Mouse (Mus musculus): ENCODE measurements around the gene Gm28305. TPM values are rescaled to one million over a fixed set of nuclear protein-coding genes. Genes with fewer than 3 reads are reported as not detected.

The Gm28305 gene
- total RNA-seq (2023): not detected

DNA sequence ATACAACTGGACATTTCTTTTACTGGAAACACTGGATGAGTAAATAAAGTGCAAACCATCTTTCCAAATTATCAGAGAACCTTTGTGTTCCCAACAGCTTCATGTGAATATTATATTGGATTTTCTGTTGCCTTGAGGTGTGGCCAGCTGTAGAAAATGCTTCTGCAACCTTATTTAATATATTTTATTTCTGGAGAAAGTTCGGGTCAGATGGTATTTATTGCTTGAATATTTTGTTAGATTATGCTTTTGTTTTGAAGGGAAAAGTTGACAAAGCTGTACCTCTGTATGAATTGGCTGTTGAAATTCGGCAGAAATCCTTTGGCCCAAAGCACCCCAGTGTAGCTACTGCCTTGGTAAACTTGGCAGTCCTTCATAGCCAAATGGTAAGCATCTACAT is at the start of gene Gm28305:
Gene Gm28305, plus strand, starts transcription at position 301 of the 400 bp plus-strand sequence.

DNA sequence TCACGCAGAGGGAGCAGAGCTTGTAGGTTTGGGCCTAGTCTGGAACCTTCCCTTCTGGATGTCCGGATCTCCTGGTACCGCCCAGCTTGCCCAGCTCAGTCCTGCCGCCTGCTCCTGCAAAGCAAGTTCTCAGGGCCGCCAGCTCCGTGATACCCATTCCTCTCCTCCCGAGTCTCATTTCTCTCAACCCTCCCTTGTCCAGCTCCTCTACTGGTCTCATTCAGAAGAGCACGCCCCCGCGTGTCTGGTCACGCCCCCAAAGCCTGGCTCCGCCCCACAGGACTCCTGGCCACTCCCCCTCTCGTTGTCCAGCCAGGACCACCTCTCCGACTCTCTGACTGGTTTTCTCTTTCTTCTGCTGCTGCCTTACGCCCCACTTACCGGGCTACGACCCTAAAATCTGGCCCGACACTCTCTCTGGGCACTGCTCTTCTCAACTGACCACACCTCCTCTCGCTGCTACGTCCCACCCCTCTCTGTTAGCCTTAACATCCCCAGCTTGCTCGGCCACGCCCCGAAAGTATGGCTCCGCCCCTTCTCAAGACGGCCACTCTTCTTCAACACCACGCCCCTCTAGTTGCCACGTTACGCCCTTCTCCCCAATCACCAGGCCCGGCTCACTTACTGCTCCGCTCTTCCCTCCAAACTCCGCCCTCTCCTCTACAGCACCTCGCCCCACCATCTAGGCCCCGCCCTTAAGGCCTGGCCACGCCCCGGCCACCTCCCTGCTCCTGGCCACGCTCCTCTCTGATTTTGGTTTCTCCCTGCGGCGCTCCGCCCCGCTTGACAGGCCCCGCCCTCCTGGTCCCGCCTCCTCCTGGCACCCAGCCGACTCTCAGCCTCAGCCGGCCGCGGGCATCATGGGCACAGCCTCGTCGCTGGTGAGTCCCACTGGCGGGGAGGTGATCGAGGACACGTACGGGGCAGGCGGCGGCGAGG is 38.3 kb upstream of the Gm28305 start, which contains the start of gene Nphp3:
Gene Nphp3, plus strand, starts transcription at position 624 of the 939 bp plus-strand sequence.

DNA sequence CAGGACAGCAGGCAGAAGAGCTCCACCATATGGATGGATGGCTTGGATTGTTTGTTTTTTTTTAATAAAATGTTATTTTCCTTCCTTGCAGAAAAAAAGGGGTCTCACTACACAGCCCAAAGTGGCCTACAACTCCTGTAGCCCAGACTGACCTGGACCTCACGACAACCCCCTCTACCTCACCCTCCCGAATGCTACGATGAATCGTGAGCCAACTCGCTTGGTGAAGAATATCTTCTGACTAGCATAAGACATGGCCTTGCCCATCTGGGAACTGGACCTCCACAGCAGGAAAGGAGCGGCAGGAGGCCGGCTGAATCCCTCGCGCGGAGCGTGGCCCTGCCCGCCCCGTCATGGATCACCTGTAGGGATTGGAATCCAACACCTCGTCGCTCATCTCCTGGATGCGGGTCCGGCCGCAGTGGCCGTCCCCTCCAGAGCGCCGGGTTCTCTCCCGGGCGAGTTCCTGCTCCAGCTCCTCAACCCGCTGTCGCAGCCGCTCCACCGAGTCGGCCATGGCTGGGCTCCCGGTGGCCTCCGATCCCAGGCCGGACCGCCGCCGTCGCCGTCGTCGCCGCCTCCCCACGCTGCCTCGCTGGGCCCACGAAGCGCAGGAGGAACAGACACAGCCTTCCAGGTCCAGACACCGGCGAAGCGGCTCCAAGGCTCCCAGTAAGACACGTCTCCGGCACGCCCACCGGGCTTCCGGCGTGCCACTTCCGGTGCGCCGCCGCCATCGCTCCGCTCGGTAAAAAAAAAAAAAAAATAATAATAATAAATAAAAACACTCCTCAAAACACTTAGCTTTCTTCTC is 22.2 kb downstream of the Gm28305 start, which contains the start of gene Uba5:
Gene Uba5, minus strand, starts transcription at position 705 of the 814 bp plus-strand sequence.

DNA sequence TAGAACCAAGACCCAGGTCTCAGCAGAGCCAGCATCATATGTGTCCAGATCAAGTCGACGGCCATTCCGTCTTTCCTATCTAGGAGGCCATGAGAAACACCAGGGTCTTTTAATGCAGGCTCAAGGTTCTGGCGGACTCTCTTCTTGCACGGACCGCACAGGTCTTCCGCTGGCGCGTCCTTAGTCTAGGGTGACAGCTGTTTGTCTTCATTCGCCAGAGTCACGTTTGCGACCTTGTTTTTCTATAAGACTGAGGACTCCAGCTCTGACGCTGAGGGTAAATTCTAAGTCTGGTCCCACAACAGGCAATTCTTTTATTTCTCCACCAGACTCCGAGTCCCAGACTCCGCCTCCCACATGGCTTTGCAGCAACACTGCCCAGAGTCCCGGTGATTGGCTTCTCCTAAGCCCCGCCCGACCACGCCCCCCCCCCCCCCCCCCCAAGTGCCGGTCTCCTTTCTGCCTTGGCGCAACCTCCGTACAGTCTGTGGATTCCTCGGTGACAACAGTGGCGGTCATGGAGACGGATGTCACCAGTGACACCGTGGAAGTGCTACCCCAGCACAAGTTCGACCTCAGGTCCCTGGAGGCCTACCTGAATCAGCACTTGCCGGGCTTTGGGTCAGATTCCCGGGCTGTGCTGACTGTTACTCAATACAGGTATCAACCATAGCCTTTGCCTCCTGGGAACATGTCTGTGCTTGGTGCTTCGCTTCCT is 22.9 kb downstream of the Gm28305 start, which contains the start of gene Acad11:
Gene Acad11, plus strand, starts transcription at position 134 of the 718 bp plus-strand sequence.

Other genes starting within 250 kb of the Gm28305 start
- 1 to 10 TPM; 5.8 to 6.1 TPM for gene Nphp3, start 38.1 kb upstream of the Gm28305 start, total RNA-seq (2023)
- 10 to 100 TPM; 27.1 to 29.7 TPM for gene Uba5, start 22.5 kb downstream of the Gm28305 start, total RNA-seq (2023)
- 10 to 100 TPM; 10.7 to 12.7 TPM for gene Acad11, start 22.7 kb downstream of the Gm28305 start, total RNA-seq (2023)
- not detected for gene Ackr4, start 86.3 kb downstream of the Gm28305 start, total RNA-seq (2023)
- gene Dnajc13, start 222.3 kb downstream of the Gm28305 start, total RNA-seq (2023): 10 to 100 TPM; 77.1 to 77.5 TPM